Mouse (Mus musculus): ENCODE data around the gene Prss22.

DNA sequence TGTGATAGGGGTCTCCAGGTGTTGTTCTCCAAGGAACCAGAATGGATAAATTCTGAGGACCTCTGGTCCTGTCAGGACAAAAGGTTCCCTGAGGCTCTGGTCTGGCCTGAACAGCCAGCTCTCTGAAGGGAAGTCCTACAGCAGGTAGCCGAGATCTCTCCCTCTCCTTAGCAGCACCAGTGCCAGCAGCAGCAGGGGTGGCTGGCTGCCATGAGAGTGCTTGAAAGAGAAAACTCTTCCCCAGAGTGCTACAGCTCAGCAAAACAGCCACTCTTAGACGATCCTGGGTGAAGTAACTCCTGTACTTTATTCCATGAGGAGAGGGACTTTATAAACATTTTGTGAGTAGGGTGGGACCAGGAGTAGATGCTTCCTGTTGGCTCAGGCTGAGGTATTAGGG lies 8.1 kb downstream of the Prss22 start:
- TF ChIP-seq EP300 (optimal IDR thresholded peaks at IDR 0.05), result no peak
- TF ChIP-seq CTCF (IDR thresholded peaks at IDR 0.05; ENCODE audit: low read depth), result no peak

Data from stomach, postnatal 0 days (tissue).